Mouse (Mus musculus) spleen, adult 10 weeks (tissue): Measurements from ENCODE around the gene Pilrb1. TPM values are rescaled to one million over a fixed set of nuclear protein-coding genes. Genes with fewer than 3 reads are reported as not detected.

ENCODE experiments used
- polyA plus RNA-seq: library from polyadenylated mRNA; stranded (reverse); fragments of 350-450 nt; fragmentation: Illumina TruSeq; extraction: RNeasy Lipid Tissue Mini Kit (QIAGEN cat#74804); gene quantifications from one replicate; pipeline ENCODE4 v1.2.3, GENCODE M21; 2015; ENCODE audit warnings: low replicate concordance; ENCODE audit not compliant: insufficient read depth

Pilrb1 gene
- polyA plus RNA-seq: 59.4 TPM

GRCm38 (mm10) chr5:137857960-137858710 lies at the start of gene Pilrb1:
TSS of gene Pilrb1 (minus strand) at chr5:137858106.

DNA sequence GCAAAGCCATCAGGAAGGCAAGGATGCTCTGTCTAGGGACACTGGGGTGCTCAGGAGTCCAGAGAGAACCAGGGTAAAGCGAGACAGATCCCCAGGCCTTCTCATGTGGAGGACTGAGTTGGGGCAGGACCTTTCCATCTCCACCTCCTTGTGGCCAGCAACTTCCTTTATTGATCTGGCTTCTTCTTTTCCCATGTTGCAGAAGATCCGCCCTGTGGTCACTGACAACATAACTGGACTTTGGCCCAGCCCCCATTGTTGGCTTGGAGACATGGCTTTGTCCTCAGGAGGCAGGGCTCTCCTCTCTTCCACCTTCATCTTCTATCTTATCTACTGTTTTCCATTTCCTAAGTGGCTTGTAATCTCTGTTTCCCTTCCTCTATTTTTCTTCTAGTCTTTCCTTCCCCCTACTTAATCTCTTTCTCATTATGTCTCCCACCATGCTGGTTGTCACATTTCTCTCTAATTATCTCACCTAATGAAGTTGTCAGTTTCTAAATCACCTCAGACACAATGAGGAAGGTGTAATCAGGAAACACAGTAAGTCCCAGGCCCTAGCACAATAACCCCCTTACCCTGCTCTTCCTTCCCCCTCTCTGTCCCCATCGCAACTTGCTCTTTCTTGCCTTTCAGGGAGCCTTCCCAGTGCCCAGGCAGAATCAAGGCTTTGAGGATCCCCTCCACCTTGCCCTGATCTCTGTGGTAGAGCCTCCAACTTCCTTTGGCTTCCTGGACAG lies 13.9 kb upstream of the Pilrb1 start, which contains the start of gene Pilrb2:
TSS of gene Pilrb2 (minus strand) at position 172 of the 737 bp plus-strand sequence.

GRCm38 (mm10) chr5:137835966-137836520 lies 21.9 kb downstream of the Pilrb1 start, which contains the start of gene Pilra:
TSS of gene Pilra (minus strand) at chr5:137836281.

Other genes with a start within 250 kb of the Pilrb1 start
- gene Pcolce, start 244.3 kb downstream of the Pilrb1 start, polyA plus RNA-seq: 39.5 TPM
- gene Fbxo24, start 229.1 kb downstream of the Pilrb1 start, polyA plus RNA-seq: not detected
- 29.7 TPM for gene Lrch4, start 229.0 kb downstream of the Pilrb1 start, polyA plus RNA-seq
- gene Gm20605, start 228.9 kb downstream of the Pilrb1 start, polyA plus RNA-seq: 19.4 TPM
- gene Sap25, start 216.8 kb downstream of the Pilrb1 start, polyA plus RNA-seq: 45.6 TPM
- 0.64 TPM for gene Irs3, start 212.4 kb downstream of the Pilrb1 start, polyA plus RNA-seq
- gene Agfg2, start 173.4 kb downstream of the Pilrb1 start, polyA plus RNA-seq: 8.7 TPM
- 0.19 TPM for gene Nyap1, start 116.5 kb downstream of the Pilrb1 start, polyA plus RNA-seq
- gene Tsc22d4, start 112.4 kb downstream of the Pilrb1 start, polyA plus RNA-seq: 31.3 TPM
- 5.9 TPM for gene Ppp1r35, start 79.3 kb downstream of the Pilrb1 start, polyA plus RNA-seq
- 37.2 TPM for gene Mepce, start 70.5 kb downstream of the Pilrb1 start, polyA plus RNA-seq
- 34.2 TPM for gene Zcwpw1, start 70.3 kb downstream of the Pilrb1 start, polyA plus RNA-seq
- 50.0 TPM for gene Pilra, start 21.8 kb downstream of the Pilrb1 start, polyA plus RNA-seq
- gene Pilrb2, start 13.7 kb upstream of the Pilrb1 start, polyA plus RNA-seq: 53.7 TPM
- not detected for gene Cyp3a13, start 63.5 kb upstream of the Pilrb1 start, polyA plus RNA-seq
- gene Gjc3, start 105.0 kb upstream of the Pilrb1 start, polyA plus RNA-seq: not detected
- gene Azgp1, start 123.4 kb upstream of the Pilrb1 start, polyA plus RNA-seq: not detected
- gene Smok3a, start 163.2 kb upstream of the Pilrb1 start, polyA plus RNA-seq: not detected
- gene Smok3b, start 163.3 kb upstream of the Pilrb1 start, polyA plus RNA-seq: not detected
- gene Smok3c, start 195.1 kb upstream of the Pilrb1 start, polyA plus RNA-seq: not detected
- gene Zkscan1, start 227.0 kb upstream of the Pilrb1 start, polyA plus RNA-seq: 13.1 TPM